Mouse (Mus musculus) lung, postnatal 0 days (tissue): Measurements from ENCODE around the gene Casp7. TPM values are rescaled to one million over a fixed set of nuclear protein-coding genes. Genes with fewer than 3 reads are reported as not detected.

Source experiments
- ATAC-seq: fragments of 200-750 bp; cut with Nextera tagmentation; 2 replicates; pipeline ENCODE4 v1.8.0; 2017; ENCODE audit warnings: moderate library complexity
- DNase-seq: peaks from one replicate; pipeline ENCODE4 v3.0.0-alpha.2; 2016; ENCODE audit warnings: low spot score
- H3K27ac ChIP-seq: fragments of 300-500 bp; sonication (generic); 2 replicates; pipeline ENCODE4 v1.5.1; 2014; ENCODE audit warnings: antibody characterized with exemption, mild to moderate bottlenecking, low read length, mixed read lengths
- H3K27me3 ChIP-seq: fragments of 300-500 bp; sonication (generic); replicated peaks from 2 replicates; pipeline ENCODE4 v1.6.1; 2014; ENCODE audit warnings: low read length, mixed read lengths; ENCODE audit not compliant: insufficient read depth
- H3K36me3 ChIP-seq: fragments of 300-500 bp; sonication (generic); 2 replicates; pipeline ENCODE4 v1.6.1; 2014; ENCODE audit warnings: low read length, mixed read lengths; ENCODE audit not compliant: insufficient read depth
- H3K4me1 ChIP-seq: fragments of 300-500 bp; sonication (generic); 2 replicates; pipeline ENCODE4 v1.6.1; 2014; ENCODE audit warnings: antibody characterized with exemption, low read depth, low read length, mixed read lengths; ENCODE audit not compliant: insufficient read depth
- H3K4me2 ChIP-seq: fragments of 300-500 bp; sonication (generic); replicated peaks from 2 replicates; pipeline ENCODE4 v1.6.1; 2014; ENCODE audit warnings: low read depth, mild to moderate bottlenecking, low read length, moderate library complexity, mixed read lengths
- H3K4me3 ChIP-seq: fragments of 300-500 bp; sonication (generic); 2 replicates; pipeline ENCODE4 v1.5.1; 2014; ENCODE audit warnings: low read depth, low read length
- H3K9ac ChIP-seq: fragments of 300-500 bp; sonication (generic); replicated peaks from 2 replicates; pipeline ENCODE4 v1.6.1; 2014; ENCODE audit warnings: low read depth, mild to moderate bottlenecking
- H3K9me3 ChIP-seq: fragments of 300-500 bp; sonication (generic); 2 replicates; pipeline ENCODE4 v1.6.1; 2016; ENCODE audit warnings: low read length, mixed read lengths
- CTCF ChIP-seq: IDR thresholded peaks from 2 replicates; pipeline ENCODE4 v1.5.1; 2016; ENCODE audit warnings: antibody characterized with exemption, mild to moderate bottlenecking
- EP300 ChIP-seq: IDR thresholded peaks from 2 replicates; pipeline ENCODE4 v1.6.1; 2016; ENCODE audit warnings: antibody characterized with exemption, mild to moderate bottlenecking, control low read depth
- whole genome bisulfite sequencing: fragments of 180-500 bp; shearing (Covaris S2); extraction: QIAGEN DNeasy Blood & Tissue Kit; methylation state at CpG from one replicate; pipeline ENCODE4 v1.1.7; 2014; 5-methylcytosine and 5-hydroxymethylcytosine counted together
- polyA plus RNA-seq: library from polyadenylated mRNA; unstranded; fragments of >200 nt; fragmentation: Nextera tagmentation; extraction: Ambion mirVana; gene quantifications from 2 replicates; pipeline ENCODE4 v1.2.1, GENCODE M21; 2015

Casp7 gene
- polyA plus RNA-seq, 1 experiment from 2014 or later = 21.8 TPM

- H3K9ac ChIP-seq = no peak overlapping the region
- no peak for DNase-seq
- no peak for TF ChIP-seq CTCF
- no peak for TF ChIP-seq EP300
- H3K4me2 ChIP-seq = no peak overlapping the region
- no peaks in the 10 kb centered on the region for H3K9me3 ChIP-seq
- H3K36me3 ChIP-seq = peaks cover 11% of the 10 kb centered on the region; the same call in 1 of the 2 replicates
- WGBS = 50% methylated on average over 6 of the region's 6 CpGs
- no peak overlapping the region for H3K27ac ChIP-seq
- H3K27me3 ChIP-seq = no peaks in the 10 kb centered on the region
- H3K4me3 ChIP-seq = no peak overlapping the region
- ATAC-seq = 0 out of 2 replicates have a peak, but pooled peaks have one; percentile 55
- H3K4me1 ChIP-seq = no peaks in the 10 kb centered on the region
Measured at GRCm38 (mm10) chr19:56439072-56439434, 42.1 kb downstream of the Casp7 start.

- H3K4me1 ChIP-seq = no peaks in the 10 kb centered on the region
- ATAC-seq = no peak
- no peaks in the 10 kb centered on the region for H3K9me3 ChIP-seq
- no peak for DNase-seq
- no peak overlapping the region for H3K4me2 ChIP-seq
- TF ChIP-seq EP300 = no peak
- no peak for TF ChIP-seq CTCF
- no peak overlapping the region for H3K4me3 ChIP-seq
- WGBS = 57% methylated on average over 14 of the region's 14 CpGs
- no peaks in the 10 kb centered on the region for H3K27me3 ChIP-seq
- no peaks in the 10 kb centered on the region for H3K36me3 ChIP-seq
- no peak overlapping the region for H3K9ac ChIP-seq
- H3K27ac ChIP-seq = no peak overlapping the region
Measured at GRCm38 (mm10) chr19:56443445-56443844, 46.5 kb downstream of the Casp7 start.

GRCm38 (mm10) chr19:56448784-56449183, 51.9 kb downstream of the Casp7 start:
- 95% methylated on average over 4 of the region's 4 CpGs for WGBS
- H3K4me2 ChIP-seq = no peak overlapping the region

GRCm38 (mm10) chr19:56449537-56449936, 52.6 kb downstream of the Casp7 start:
- no peaks in the 10 kb centered on the region for H3K9me3 ChIP-seq
- no peak overlapping the region for H3K4me2 ChIP-seq
- no peak overlapping the region for H3K9ac ChIP-seq
- no peak for ATAC-seq
- no peaks in the 10 kb centered on the region for H3K27me3 ChIP-seq
- no peaks in the 10 kb centered on the region for H3K36me3 ChIP-seq
- H3K4me3 ChIP-seq = no peak overlapping the region
- WGBS = 86% methylated on average over 8 of the region's 8 CpGs
- H3K4me1 ChIP-seq = no peaks in the 10 kb centered on the region
- H3K27ac ChIP-seq = no peak overlapping the region
- TF ChIP-seq EP300 (no peak), CTCF (no peak)
- DNase-seq = no peak

More at GRCm38 (mm10) chr19:56448784-56449183, 51.9 kb downstream of the Casp7 start:
- TF ChIP-seq EP300 = no peak
- no peak; the same call in 1 of the 2 replicates for TF ChIP-seq CTCF
- H3K27ac ChIP-seq = no peak overlapping the region
- H3K36me3 ChIP-seq = no peaks in the 10 kb centered on the region
- no peaks in the 10 kb centered on the region for H3K9me3 ChIP-seq
- H3K9ac ChIP-seq = no peak overlapping the region
- H3K4me1 ChIP-seq = no peaks in the 10 kb centered on the region
- no peak for DNase-seq
- no peaks in the 10 kb centered on the region for H3K27me3 ChIP-seq
- ATAC-seq = no peak
- H3K4me3 ChIP-seq = no peak overlapping the region

- H3K4me1 ChIP-seq = no peaks in the 10 kb centered on the region
- H3K27ac ChIP-seq = no peak overlapping the region
- no peak overlapping the region for H3K9ac ChIP-seq
- ATAC-seq (no peak), DNase-seq (no peak)
- H3K9me3 ChIP-seq = no peaks in the 10 kb centered on the region
- H3K27me3 ChIP-seq = no peaks in the 10 kb centered on the region
- H3K4me3 ChIP-seq = no peak overlapping the region
- TF ChIP-seq EP300 (no peak), CTCF (no peak)
- no peak overlapping the region for H3K4me2 ChIP-seq
- 70% methylated on average over 5 of the region's 5 CpGs for WGBS
- H3K36me3 ChIP-seq = no peaks in the 10 kb centered on the region
Measured at GRCm38 (mm10) chr19:56450892-56451291, 54.0 kb downstream of the Casp7 start.

GRCm38 (mm10) chr19:56451867-56452266, 54.9 kb downstream of the Casp7 start:
- Histone ChIP-seq H3K9ac (no peak overlapping the region), H3K4me2 (no peak overlapping the region), H3K27me3 (no peaks in the 10 kb centered on the region), H3K36me3 (no peaks in the 10 kb centered on the region), H3K27ac (no peak overlapping the region), H3K9me3 (no peaks in the 10 kb centered on the region), H3K4me1 (no peaks in the 10 kb centered on the region), H3K4me3 (no peak overlapping the region)
- DNase-seq = no peak
- ATAC-seq = no peak
- 78% methylated on average over 4 of the region's 4 CpGs for WGBS
- no peak for TF ChIP-seq CTCF
- no peak for TF ChIP-seq EP300

GRCm38 (mm10) chr19:56452421-56452820, 55.5 kb downstream of the Casp7 start:
- ATAC-seq (no peak), DNase-seq (no peak)
- TF ChIP-seq EP300 = no peak
- TF ChIP-seq CTCF = no peak
- WGBS = 89% methylated on average over 2 of the region's 2 CpGs
- Histone ChIP-seq H3K4me2 (no peak overlapping the region), H3K4me1 (no peaks in the 10 kb centered on the region), H3K4me3 (no peak overlapping the region), H3K36me3 (no peaks in the 10 kb centered on the region), H3K9me3 (no peaks in the 10 kb centered on the region), H3K9ac (no peak overlapping the region), H3K27ac (no peak overlapping the region), H3K27me3 (no peaks in the 10 kb centered on the region)
